Mouse (Mus musculus): ENCODE data around the gene Egfl7.
A peak's percentile ranks its signal among the peaks of the same experiment; 100 is the strongest.

The Egfl7 gene

DNA sequence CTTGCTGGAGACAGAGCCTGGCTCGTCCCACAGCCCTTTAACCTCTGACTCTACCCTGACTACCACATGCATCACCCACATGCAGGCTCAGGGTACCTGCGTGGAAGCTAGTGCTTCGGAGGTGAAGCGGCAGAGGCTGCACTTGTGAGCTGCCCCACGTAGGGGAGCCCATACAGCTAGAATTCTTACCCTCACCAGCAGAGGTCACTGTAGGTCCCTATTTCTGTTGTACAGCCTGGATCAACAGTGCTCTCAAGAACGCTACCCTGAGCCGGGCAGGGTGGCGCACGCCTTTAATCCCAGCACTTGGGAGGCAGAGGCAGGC, 14.2 kb downstream of the Egfl7 start:
- no peak for DNase-seq (ENCODE audit: low spot score in 2 of 2)

DNA sequence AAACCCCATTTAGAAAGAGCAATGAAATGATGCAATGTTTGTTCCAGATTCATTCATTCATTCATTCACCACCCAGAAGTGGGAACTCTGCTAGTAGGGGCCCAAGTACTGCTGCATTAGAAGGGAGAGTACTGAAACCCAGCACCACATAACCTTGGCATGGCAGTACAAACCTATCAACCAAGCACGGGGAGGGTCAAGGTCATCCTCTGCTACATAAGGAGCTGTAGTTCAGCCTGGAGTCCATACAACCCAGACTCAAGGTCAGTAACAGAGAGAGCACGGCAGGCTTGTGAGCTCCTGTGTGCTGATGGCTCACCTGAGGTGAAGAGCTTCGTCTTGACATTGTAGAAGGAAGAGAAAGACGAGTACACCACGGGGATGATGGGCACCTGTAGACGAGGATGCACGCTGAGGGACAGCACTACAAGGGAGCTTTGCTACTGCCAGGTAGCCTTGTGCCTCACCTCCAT, 14.7 kb downstream of the Egfl7 start:
- no peak for DNase-seq (ENCODE audit: low spot score in 2 of 2)

GRCm38 (mm10) chr2:26594934-26595724, 15.3 kb downstream of the Egfl7 start:
- no peak for DNase-seq (ENCODE audit: low spot score in 2 of 2)

- DNase-seq (ENCODE audit: low spot score in 2 of 2), result no peak
Measured at GRCm38 (mm10) chr2:26595725-26596435, 16.1 kb downstream of the Egfl7 start.

DNA sequence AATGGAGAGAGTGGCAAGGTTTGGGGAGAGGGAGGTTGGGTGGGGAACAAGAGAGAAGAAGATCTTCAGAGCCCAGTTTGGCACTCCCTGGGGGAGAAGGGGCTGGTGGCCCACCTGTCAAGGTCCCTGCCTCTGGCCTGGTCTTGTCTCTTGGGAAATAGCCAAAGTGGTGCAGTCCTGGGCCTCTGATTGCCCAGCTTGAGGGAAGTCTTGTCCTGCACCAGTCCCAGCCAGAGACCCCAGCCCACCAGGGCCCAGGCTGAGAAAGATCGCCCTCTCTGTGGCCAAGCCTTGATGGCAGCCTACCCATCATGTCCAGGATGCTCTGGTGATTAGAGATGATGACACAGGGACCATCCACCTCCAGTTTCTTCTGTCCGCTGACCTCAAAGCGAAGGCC, 17.1 kb downstream of the Egfl7 start:
- DNase-seq (ENCODE audit: low spot score in 2 of 2), result no peak

GRCm38 (mm10) chr2:26597810-26598209, 18.0 kb downstream of the Egfl7 start:
- DNase-seq (ENCODE audit: low spot score in 2 of 2), result no peak

- DNase-seq (ENCODE audit: low spot score in 2 of 2), result no peak
Measured at GRCm38 (mm10) chr2:26598462-26598861, 18.6 kb downstream of the Egfl7 start.

DNA sequence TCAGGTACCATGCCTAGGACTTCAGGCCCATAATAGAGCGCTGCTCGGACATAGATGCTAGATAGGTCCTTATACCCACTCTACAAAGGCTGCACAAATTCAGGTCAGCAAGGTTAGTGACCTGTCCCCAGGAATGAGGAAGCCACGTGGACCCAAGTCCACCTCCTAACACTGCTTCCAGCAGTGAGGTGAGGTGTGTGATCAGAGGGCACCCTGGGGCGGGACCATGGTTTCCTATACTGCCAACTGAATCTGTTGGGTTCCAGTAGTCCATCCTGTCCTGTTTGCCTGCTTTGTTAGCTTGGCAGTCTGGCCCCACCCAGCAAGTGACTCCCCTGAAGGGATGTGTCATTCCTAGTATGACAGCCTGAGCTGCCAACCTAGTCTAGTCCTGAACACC, 20.2 kb downstream of the Egfl7 start:
- DNase-seq (ENCODE audit: low spot score in 2 of 2), result no peak

- no peak for DNase-seq (ENCODE audit: low spot score in 2 of 2)
Measured at GRCm38 (mm10) chr2:26600664-26601063, 20.9 kb downstream of the Egfl7 start.

DNA sequence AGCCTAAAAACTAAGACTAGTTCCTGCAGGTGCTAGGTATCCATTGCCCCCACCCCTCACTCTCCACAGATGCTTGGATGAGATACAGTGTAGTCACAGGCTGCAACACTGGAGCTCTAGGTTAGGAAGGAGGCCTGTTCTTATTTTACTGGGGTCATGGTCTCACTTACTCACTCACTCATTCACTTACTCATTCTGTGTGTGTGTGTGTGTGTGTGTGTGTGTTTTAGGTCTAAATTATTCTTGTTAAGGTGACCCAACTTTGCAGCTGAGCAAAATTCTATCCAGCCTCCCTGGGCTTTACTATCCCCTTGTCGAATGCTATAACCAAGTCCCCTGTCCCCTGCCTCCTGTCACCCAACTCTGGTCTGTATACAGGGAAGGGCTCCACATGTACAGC, 21.8 kb downstream of the Egfl7 start:
- no peak for DNase-seq (ENCODE audit: low spot score in 2 of 2)

DNA sequence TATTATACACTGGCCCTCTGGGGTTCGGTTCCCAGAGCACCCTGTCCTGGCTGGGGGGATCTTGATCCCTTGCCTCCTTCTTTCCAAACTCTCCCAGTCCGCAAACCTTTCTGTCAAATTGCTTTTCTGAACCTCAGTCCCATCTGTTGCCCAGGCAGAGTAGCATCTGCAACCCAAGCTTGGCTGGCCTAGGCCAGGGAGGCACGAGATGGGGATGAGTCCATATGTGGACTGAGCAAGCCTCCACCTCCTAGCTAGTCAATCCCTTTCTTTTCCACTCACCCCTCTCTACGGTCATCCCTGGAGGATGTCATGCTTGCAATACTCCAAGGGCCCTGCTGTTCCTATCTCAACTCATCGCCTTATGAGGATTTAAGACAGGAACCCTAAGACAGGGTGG, 22.8 kb downstream of the Egfl7 start:
- DNase-seq (ENCODE audit: low spot score in 2 of 2), result no peak

DNA sequence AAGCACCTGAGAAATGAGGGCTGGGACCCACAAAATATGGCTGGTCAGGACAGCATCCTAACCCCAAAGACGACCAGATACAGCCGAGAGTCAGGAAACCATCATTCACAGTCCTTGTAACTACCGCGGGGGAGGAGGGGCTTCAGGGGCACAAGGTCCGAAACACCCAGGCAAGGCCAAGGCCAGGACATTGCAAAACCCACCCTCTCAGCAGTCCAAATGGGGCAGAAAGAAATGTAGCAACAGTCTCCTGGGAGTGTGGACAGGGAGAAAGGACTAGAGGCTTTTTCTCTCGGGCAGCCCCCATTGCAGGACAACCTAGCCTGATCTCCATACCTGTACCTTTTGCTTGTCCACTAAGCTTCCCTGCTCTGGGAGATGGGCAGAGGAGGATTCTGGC, 23.3 kb downstream of the Egfl7 start:
- no peak for DNase-seq (ENCODE audit: low spot score in 2 of 2)

DNA sequence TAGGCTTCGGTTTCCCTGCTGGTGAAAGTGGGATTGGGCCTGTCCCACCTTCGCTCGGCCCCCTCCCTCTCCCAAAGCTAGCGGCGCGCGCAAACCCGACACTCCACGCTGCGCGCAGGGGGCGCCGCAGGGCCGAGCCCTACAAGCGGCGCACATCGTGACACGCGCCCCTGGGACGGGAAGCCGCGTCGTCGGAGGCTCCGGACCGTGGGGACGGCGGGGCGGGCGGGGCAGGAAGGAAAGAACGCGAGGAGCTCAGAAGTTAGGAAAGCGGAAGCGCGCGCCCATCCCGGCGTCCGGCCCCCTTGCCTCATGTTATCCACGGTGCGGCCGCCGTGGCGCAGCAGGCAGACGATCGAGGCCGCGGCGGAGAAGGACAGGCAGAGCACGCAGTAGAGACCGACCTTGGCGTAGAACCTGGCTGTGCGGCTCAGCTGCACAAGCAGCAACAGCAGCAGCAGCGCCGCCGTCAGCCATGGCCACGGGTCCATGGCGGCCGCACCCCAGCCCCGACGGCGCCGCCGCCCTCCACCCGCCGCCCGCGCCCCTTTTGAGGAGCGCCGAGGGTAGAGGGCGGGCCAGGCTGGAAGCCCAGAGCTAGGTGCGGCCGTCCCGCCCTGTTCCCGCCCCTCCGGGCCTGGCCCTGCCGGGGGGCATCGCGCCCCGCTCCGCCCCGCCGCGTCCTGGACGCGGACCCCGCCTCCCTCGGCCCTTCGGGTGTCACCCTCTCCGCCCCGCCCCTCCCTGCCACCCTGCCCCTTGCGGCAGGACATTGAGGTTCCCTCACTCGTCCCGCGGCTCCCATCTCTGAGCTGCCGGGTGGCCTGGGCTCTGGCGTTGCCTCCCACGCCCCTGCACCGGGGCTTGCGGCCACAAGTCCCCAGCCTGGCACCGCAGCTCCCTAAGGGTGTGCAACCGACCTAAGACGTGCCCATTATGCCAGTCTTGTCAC, 24.2 kb downstream of the Egfl7 start, which contains the start of gene Agpat2:
Gene Agpat2 (minus strand): TSS at position 698 of the 952 bp plus-strand sequence.
- peak in 1 of 2 experiments; percentile 42 for DNase-seq (ENCODE audit: low spot score in 2 of 2)

GRCm38 (mm10) chr2:26605331-26605730, 25.5 kb downstream of the Egfl7 start:
- DNase-seq (ENCODE audit: low spot score in 2 of 2), result no peak

GRCm38 (mm10) chr2:26606579-26606978, 26.8 kb downstream of the Egfl7 start:
- DNase-seq (ENCODE audit: low spot score in 2 of 2), result no peak

DNA sequence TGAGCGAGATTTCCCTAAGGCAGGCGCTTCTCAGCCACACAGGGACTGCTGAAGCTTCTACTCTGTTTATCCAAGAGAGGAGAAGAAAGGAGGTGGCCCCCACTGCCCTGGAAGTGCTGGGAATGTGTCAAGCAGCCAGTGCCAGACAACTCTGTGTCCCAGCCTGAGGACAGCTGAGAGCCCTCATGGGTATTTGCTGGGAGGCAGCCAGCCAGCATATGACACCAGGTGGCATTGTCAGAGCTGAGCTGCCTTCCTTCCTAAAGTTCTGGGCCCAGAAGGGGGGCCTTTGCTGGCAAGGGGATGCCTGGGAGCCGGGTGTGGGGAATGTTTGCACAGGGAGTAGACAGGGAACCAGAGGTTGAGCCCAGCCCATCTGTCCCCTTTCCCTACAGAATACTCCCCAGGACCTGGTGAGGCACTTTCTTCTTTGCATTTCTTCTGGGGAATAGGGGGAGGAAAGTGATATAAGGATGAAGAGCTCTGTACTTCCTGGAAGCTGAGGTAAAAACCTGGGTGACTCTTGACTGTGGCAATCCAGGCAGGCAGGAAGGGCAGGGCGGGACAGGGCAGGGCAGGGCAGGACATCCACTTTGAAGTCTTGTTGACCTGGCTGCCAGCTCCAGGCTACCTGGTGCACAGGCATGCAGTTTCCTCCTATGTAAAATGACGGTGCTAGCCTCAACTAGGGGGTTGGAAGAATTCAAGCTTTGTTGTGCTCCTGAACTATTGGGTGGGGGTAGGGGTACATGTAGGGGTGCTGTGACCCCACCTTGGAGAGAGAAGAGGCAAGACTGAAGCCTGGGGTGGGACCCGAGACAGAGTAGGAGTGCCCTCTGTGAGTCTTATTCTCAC, 27.5 kb downstream of the Egfl7 start:
- no peak for DNase-seq (ENCODE audit: low spot score in 2 of 2)

DNA sequence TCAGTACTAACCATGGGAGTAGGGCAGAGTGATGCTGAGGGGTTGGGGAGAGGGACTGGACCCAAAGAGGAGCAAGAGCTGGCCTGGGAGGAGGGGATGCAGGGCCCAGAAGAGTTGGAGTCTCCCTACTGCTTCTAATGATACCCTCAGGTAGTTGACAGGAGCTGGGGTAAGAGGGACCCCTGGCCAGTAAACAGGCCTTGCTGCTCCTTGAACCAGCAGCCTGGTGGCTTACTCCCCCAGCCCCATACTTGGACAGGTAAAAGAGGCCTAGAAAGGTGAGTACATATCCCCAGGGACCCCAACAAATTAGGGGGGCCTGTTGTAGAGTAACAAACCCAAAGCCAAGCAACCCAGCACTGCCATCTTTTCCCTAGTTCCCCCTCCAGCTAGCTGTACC, 29.0 kb downstream of the Egfl7 start:
- no peak for DNase-seq (ENCODE audit: low spot score in 2 of 2)

- DNase-seq (ENCODE audit: low spot score in 2 of 2), result no peak
Measured at GRCm38 (mm10) chr2:26609261-26609661, 29.4 kb downstream of the Egfl7 start.

DNA sequence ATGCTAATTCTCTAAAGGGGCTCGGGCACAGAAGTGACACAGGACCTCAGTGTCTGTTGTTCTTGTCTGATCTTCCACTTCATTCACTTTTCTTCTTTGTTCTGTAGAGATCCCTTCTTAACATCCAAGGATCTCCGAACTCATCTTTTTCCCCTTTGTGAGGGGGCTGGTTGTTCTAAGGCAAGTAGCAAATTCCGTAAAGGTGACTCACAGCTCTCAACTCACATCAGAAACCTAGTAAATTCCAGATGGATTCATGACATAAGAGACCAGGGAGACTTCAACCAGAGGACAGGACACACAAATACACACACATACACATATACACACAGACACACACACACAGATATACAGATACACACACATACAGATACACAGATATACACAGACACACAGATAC, 30.7 kb downstream of the Egfl7 start:
- DNase-seq (ENCODE audit: low spot score in 2 of 2), result no peak

DNA sequence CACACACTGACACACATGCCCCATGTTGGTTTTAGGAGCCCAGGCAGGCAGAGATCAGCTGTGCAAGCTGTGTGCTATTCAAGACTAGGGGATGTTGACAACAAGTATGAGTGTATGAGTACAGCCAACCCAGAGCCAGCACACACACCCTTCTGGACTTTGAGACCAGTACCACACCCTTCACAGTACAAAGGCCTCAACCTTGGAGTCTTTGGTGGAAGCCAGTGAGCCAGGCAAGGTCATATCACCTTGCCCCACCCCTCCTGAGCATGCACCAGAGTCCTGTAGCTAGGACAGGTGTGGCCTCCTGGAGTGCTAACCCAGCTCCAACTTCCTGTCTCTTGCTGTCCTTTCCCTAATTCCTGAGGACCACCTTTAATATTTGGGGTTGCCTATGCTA, 31.2 kb downstream of the Egfl7 start:
- DNase-seq (ENCODE audit: low spot score in 2 of 2), result no peak

GRCm38 (mm10) chr2:26611896-26612295, 32.1 kb downstream of the Egfl7 start:
- no peak for DNase-seq (ENCODE audit: low spot score in 2 of 2)

All from frontal cortex, postnatal 10 days (tissue).